Mouse (Mus musculus) lung, adult 2 months (tissue): Measurements from ENCODE around the gene Pold2. TPM values are rescaled to one million over a fixed set of nuclear protein-coding genes. Genes with fewer than 3 reads are reported as not detected.

Experiments used
- DNase-seq: peaks from one replicate; pipeline ENCODE4 v3.0.0; 2022
- H3K4me1 ChIP-seq: fragments of 200-500 bp; 2 replicates; pipeline ENCODE4 v1.6.1; 2011; ENCODE audit warnings: low read length; ENCODE audit not compliant: control insufficient read depth, insufficient read depth
- H3K4me3 ChIP-seq: fragments of 200-500 bp; replicated peaks from 2 replicates; pipeline ENCODE3; 2011; ENCODE audit warnings: low read depth, mild to moderate bottlenecking, control low read depth, low read length; ENCODE audit errors: extremely low read depth
- CTCF ChIP-seq: fragments of 200-500 bp; IDR thresholded peaks from 2 replicates; pipeline ENCODE4 v1.5.1; 2011; ENCODE audit warnings: mild to moderate bottlenecking, low read length, control low read depth; ENCODE audit not compliant: insufficient read depth
- POLR2A ChIP-seq: fragments of 200-500 bp; IDR thresholded peaks from 2 replicates; pipeline ENCODE4 v1.6.1; 2011; ENCODE audit warnings: low read depth, mild to moderate bottlenecking, control low read depth, low read length, borderline replicate concordance; ENCODE audit errors: extremely low read depth
- WGBS: fragments of 180-500 bp; shearing (Covaris S2); methylation state at CpG from one replicate; pipeline ENCODE4 v1.1.7; 2018; 5-methylcytosine and 5-hydroxymethylcytosine counted together
- polyA plus RNA-seq: library from polyadenylated mRNA; depleted of rRNA; stranded (reverse); fragments of >200 nt; gene quantifications from 2 replicates; pipeline ENCODE4 v1.2.3, GENCODE M21; 2012

Gene Pold2
- polyA plus RNA-seq, 1 experiment, result 80.3 TPM

GRCm38 (mm10) chr11:5882518-5882917 is 4.4 kb upstream of the Pold2 start:
- no peak for DNase-seq
- 52% methylated on average over 8 of the region's 8 CpGs for WGBS
- H3K4me3 ChIP-seq, result no peak overlapping the region
- peaks cover 5% of the 10 kb centered on the region for H3K4me1 ChIP-seq
- no peak for TF ChIP-seq POLR2A
- TF ChIP-seq CTCF, result no peak

DNA sequence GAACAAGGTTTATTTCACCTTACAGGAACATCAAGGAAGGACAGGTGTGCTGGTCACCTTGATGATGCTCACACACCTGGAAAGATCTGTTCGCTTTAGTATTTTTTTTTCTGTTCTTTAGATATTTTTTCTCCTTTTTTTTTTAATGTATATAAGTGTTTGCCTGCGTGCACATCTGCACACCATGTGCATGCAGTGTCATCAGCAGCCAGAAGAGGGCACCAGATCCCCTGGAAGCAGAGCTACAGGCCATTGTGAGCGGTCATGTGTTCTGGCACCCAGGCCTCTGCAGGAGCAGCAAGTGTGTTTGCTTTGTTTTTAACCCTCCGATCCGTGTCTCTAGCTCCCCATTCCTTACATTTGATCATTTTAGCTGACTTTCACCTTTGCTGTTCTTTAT is 1.8 kb upstream of the Pold2 start:
- TF ChIP-seq CTCF (peak; percentile 81), POLR2A (no peak)
- peak; percentile 50 for DNase-seq
- WGBS, result 58% methylated on average over 5 of the region's 5 CpGs
- no peak overlapping the region for H3K4me3 ChIP-seq
- peaks cover 5% of the 10 kb centered on the region for H3K4me1 ChIP-seq

GRCm38 (mm10) chr11:5878661-5879060 is 569 bp upstream of the Pold2 start:
- DNase-seq, result no peak
- Histone ChIP-seq H3K4me3 (peak overlapping the region; percentile 35), H3K4me1 (peaks cover 5% of the 10 kb centered on the region)
- WGBS, result 26% methylated on average over 8 of the region's 8 CpGs
- TF ChIP-seq CTCF (no peak), POLR2A (no peak)

GRCm38 (mm10) chr11:5877421-5877820 is 671 bp downstream of the Pold2 start:
- Histone ChIP-seq H3K4me3 (peak overlapping the region; percentile 29), H3K4me1 (peaks cover 5% of the 10 kb centered on the region)
- TF ChIP-seq CTCF (no peak), POLR2A (no peak)
- DNase-seq, result no peak
- 2% methylated on average over 5 of the region's 5 CpGs for WGBS

DNA sequence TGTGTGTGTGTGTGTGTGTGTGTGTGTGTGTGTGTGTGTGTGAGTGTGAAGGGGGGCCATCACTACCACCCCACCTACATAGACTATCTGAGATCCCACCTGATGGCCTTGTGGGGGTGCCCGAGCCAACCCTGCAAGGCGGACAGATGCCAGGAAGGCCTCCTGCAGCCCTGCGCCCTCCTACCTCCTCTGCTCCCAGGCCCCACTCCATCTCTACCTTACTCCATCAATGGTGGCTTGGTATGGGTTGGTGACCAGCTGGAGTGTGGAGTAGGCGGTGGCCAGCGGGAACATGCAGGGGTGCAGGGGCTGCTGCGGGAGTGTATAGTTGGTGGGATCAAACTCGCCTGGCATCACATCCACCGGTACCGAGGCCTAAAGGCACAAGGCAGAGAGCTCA is 4.9 kb downstream of the Pold2 start:
- DNase-seq, result no peak
- TF ChIP-seq CTCF (no peak), POLR2A (no peak)

DNA sequence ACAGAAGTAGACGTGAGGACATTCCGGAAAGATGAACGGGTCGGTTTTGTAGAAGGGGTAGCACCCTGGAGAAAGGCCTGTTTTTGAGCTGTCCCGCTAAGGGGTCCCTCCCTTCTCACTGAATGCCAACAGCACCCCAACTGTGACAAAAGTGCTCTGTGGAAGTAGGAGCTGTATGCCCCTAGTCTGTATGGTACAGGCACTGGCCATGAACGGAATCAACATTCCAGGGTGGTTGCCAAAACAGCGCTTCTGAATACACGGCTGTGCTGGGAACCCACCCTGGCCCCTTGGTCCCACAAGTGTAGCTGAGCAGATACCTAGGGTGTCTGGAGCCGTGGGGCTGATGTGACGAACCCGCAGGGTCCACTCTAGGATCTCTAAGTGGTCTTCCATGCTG is 5.4 kb downstream of the Pold2 start:
- DNase-seq, result no peak
- H3K4me3 ChIP-seq, result no peak overlapping the region
- no peaks in the 10 kb centered on the region; the same call in 1 of the 2 replicates for H3K4me1 ChIP-seq
- 92% methylated on average over 11 of the region's 11 CpGs for WGBS
- no peak for TF ChIP-seq POLR2A
- TF ChIP-seq CTCF, result no peak

More for the DNA sequence above, 4.9 kb downstream of the Pold2 start:
- Histone ChIP-seq H3K4me3 (no peak overlapping the region), H3K4me1 (no peaks in the 10 kb centered on the region; the same call in 1 of the 2 replicates)
- 95% methylated on average over 9 of the region's 9 CpGs for WGBS

- WGBS, result 85% methylated on average over 16 of the region's 16 CpGs
- H3K4me1 ChIP-seq, result no peaks in the 10 kb centered on the region
- no peak overlapping the region for H3K4me3 ChIP-seq
- no peak for DNase-seq
- TF ChIP-seq CTCF (no peak), POLR2A (no peak)
Observed at GRCm38 (mm10) chr11:5870069-5870468, 8.0 kb downstream of the Pold2 start.

DNA sequence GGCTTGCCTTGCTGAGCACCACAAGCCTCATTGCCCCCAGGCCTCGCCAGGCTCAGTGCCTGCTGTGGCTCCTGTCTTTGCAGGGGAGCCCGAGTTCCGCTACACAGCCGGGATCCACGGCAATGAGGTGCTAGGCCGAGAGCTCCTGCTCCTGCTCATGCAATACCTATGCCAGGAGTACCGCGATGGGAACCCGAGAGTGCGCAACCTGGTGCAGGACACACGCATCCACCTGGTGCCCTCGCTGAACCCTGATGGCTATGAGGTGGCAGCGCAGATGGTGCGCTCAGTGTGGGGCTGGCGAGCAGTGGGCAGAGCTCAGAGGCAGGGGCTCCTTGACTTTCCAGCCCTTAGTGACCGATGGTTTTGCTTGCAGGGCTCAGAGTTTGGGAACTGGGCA is 8.8 kb downstream of the Pold2 start:
- WGBS, result 92% methylated on average over 16 of the region's 16 CpGs
- H3K4me3 ChIP-seq, result no peak overlapping the region
- H3K4me1 ChIP-seq, result no peaks in the 10 kb centered on the region
- TF ChIP-seq CTCF (no peak), POLR2A (no peak)
- no peak for DNase-seq

DNA sequence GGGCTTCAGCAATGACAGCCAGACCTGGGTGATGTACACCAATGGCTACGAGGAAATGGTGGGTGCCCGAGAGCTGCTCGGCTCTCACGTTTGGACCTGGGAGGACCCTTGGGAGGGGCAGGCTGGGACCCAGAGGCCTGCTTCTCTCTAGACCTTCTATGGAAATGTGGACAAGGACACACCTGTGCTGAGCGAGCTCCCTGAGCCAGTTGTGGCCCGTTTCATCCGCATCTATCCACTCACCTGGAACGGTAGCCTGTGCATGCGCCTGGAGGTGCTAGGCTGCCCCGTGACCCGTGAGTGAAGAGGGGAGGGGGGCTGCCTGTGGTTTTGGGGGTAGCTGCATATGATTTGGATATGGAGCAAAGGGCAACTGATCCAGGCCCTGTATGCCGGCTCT is 9.8 kb downstream of the Pold2 start:
- WGBS, result 90% methylated on average over 12 of the region's 12 CpGs
- Histone ChIP-seq H3K4me3 (no peak overlapping the region), H3K4me1 (no peaks in the 10 kb centered on the region)
- TF ChIP-seq CTCF, result no peak
- no peak for TF ChIP-seq POLR2A
- DNase-seq, result no peak

DNA sequence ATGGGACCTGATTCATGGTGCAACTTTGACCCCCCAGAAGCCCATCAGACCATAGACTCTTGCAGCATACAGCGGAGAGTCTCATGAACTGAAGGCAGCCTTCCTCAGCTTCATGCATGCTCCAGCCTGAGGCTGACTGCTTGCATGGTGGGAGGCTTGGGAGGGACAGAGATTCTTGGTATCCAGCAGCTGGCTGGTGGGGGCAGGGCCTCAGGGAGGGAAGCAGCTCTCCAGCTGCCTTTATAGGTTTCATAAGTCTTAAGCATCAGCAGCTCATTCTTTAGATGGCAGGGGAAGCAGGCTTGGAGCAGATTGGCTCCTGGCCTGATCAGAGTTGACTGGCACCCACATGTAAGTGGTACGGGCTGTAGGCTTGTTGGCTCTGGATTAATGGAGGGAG is 10.9 kb downstream of the Pold2 start:
- H3K4me3 ChIP-seq, result no peak overlapping the region
- DNase-seq, result no peak
- TF ChIP-seq CTCF (no peak), POLR2A (no peak)
- peaks cover 4% of the 10 kb centered on the region for H3K4me1 ChIP-seq
- 88% methylated on average over 2 of the region's 2 CpGs for WGBS
